Mouse (Mus musculus) cerebellum, adult 9-10 months (tissue): ENCODE results near the gene 2210011C24Rik.

Experiments
- DNase-seq: peaks from one replicate; pipeline ENCODE4 v3.0.0; 2022

2210011C24Rik gene

DNA sequence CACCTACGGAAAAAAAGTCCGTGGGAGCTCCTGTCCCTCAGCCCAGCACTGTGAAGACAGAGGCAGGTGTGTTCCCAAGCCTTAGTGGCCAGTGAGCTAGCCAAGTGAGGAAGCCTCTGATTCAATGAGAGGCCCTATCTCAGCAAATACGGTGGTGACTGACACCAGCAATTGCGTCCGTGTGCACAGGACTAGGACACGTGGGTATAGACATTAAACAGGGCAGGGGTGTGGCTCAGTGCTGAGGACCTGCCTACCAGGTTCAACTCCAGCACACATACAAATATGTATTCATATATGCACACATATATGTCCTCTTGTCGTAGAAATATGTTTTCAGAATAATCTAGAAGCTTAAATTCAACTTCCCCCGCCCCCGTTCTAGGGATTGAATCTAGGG is 7.8 kb upstream of the 2210011C24Rik start:
- DNase-seq: no peak

DNA sequence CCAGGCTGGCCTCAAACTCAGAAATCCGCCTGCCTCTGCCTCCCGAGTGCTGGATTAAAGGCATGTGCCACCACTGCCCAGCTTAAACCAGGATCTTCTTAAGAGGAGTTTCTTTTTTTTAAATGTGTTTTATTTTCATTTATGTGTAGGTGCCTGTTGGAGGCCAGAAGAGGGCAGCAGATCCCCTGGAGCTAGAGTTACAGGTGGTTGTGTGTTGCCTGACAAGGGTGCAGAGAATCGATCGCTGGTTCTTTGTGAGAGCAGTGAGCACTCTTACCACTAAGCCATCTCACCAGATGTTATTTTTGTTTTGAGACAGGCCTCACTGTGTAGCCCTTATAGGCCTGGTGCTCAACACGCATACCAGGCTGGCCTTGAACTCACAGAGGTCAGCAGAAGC is 3.9 kb upstream of the 2210011C24Rik start:
- no peak for DNase-seq

DNA sequence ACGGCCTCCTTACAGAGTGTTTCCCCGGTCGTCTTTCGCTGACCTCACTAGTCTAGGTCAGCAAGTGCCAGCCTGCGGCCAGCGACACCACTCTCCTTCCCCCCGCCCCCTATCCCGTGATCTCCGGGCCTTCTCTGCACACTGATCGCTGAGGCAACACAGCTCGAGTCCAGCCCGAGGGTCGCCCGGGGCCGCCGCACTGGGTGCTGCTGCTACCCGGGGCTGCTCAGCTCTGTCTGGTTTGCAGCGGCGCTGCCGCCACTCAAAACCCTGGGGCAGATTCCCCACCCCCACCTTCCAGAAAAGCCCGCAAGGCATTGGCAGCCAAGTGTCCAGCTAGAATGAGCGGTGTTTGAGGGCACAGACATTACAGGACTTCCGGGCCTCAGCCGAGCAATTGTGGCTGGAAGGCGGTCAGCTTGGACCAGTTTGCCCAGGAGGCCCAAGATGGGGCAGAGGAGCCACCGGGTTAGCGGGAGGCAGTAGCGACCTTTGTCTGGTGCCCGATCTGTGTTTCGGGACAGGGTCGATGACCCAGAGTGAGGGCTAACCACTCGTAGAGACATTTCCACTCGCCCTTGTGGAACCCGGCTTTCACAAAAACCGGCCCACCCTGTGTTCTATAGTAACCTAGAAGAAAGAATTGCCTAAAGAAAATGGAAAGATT is 661 bp upstream of the 2210011C24Rik start:
- DNase-seq: no peak

DNA sequence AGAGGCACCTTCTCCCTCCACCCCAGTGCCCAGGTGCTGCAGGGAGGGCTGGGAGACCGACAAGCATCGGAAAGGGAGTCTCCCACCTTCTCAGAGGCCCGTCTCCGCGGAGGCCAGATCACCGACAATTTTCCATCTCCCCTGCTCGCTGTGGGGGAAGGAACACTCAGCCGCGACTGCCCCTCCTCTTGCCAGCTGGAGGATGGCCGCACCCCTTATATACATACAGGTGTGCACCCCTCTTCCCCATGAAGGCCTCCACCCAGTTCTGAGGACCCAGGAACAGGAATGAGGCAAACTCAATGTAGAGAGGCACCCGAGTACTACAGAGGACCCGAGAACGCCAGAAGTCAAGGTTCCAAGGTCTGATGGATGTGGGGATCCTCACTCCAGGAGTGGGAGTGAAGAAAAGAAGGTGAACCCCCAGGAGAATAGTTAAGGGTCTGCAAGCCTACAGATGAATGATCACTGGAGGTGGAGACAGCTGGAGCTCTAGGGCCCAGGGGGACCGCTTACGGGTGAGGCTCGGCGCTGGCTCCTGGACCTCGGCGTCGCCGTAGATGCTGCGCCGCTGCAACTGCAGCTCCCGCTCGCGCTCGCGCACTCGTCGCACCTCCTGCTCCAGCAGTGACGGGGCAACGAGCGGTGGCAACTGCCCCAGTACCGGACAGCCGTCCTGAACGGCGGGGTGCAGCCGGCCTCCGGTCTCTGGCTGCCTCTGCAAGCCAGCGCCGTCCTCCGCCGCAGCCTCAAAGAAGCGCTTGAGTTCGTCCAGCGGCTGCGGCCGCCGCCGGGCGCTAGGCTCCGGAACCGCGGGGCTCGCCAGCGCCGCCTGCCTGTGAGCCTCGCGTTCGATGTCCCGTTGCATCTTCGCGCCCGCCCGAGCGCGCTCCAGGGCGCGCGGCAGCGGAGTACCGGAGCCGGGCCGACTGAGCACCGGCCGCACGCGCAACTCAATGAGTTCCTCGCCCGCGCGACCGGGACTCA is 1.1 kb downstream of the 2210011C24Rik start:
- DNase-seq: peak; percentile 51

DNA sequence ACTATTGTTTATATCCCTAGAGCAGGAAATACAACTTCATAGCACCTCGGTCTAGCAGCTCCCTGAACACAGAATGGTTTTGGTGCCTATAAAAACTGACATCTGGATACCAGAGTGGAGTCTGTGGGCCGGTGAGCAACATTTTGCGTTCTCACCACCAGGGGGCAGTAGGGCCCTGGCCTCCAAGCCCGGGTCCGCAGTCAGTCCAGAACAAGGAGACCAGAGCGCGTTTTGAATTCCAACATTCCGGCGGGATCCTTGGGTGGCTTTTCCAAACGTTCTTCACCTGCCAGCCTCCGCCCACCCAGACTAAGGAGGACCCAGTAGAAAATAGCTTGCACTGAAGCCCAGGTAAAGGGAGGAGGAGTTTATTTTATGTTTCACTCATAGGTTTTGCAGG is 2.1 kb downstream of the 2210011C24Rik start:
- DNase-seq: peak; percentile 86

DNA sequence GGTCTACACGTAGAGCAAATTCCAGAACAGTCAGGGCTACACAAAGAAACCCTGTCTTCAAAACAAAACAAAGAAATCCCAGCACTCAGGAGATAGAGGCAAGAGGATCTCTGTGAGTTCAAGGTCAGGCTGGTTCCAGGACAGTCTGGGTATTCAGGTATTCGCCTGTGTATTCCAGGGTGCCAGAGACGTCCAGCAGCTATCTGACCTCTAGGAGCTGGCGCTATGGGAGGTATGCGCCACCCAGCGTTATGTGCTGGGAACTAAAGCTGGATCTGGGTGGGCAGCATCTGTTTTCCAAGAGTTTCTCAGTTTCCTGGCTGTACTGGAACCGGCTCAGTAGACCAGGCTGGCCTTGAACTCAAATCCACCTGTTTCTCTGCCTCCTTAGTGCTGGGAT is 3.6 kb downstream of the 2210011C24Rik start:
- no peak for DNase-seq

DNA sequence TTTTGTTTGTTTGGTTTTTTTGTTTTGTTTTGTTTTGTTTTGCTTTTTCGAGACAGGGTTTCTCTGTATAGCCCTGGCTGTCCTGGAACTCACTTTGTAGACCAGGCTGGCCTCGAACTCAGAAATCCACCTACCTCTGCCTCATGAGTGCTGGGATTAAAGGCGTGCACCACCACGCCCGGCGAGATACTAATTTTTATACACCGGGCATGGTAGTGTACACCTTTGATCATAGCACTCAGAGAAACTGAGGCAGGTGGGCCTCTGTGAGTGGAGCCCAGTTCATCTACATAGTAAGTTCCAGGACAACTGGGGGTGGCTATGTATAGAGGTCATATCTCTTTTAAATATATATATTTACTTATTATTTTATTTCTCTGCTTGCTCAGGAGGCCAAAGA is 6.5 kb downstream of the 2210011C24Rik start:
- peak; percentile 52 for DNase-seq

DNA sequence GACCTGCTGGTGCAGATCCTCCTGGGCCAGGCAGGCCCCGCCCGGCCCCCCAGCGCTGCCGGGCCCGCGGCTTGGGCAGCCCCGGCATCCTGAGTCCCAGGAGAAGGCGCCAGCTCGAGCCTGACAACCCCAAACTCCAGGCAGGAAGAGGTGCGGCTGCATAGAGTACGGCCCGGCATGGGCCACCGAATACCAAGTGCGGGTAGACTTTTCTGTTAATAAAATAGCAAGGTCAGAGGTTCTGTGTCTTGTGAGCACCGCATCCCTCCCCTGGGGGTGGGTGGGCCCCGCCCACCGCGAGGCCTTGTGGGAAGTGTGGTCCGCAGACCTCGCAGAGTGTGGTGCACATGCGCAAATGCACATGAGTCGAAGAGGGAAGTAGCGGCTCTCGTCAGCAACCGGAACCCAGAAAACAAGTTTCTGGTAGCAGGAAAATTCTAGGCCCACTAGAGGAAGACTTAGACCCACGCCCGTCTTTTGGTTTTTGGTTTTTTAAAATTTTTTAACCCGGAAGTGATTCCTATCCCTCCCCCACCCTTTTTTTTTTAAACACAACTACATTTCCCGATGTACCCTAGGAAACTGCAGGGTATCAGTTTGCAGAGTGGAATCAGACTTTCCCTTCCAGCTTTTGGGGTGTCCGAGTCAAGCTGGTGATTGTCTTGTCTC is 7.3 kb downstream of the 2210011C24Rik start:
- DNase-seq: peak; percentile 95

DNA sequence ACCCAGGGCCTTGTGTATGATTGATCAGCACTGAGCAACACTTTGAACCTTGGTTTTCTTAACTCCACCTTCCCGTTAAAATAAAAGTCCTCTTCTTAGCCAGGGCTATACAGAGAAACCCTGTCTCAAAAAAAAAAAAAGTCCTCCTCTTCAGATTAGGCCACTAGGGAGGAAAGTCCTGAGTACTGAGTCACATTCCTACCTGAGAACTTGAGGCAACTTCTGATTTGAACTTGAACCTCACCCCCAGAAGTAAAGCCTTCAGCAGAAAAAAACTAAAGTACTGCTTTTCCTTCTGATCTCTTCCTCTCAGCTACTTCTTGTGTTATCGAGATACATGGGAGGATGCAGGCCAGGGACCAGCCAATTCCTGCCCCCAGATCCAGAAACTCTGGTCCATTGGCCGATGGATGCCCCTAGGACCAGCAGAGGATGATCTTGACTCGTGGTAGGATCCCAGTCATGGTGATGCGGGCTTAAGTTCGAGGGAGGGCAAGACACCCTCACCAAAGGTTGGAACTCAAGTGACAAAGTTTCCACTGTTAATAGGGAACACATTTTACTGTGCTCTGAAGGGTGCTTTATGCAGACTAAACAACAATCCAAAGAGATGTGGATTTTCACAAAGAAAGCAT is 8.2 kb downstream of the 2210011C24Rik start:
- DNase-seq: no peak

DNA sequence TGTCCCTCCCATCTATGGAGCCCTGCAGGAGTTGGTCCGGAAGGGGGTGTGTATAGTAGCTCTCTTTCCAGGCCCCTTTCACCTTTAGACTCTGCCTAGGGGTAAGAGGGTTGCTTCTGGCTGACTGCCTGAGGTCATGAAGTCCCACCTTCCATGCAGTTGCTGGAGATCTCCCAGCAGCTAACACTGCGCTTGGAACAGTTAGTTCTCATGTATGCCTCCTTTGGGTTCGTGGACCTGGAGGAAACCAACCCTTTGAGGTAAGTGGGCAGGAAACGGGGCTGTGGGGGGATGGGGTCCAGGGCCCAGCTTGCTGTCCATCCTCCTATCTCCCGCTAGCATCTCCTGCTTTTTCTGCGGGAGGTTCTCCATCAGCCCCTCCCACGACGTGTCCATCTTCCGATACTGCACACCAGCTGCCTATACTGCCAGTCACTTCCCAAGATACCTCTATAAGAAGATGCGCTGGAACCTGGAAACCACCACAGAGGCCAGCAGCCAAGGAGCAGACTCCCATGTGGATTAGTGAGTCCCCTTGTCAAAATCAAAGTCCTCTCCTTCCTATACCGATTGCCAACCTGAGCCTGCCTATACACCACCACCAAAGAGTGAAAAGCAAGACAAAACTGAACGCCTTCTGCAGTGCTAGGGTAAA is 8.9 kb downstream of the 2210011C24Rik start:
- DNase-seq: peak; percentile 48

DNA sequence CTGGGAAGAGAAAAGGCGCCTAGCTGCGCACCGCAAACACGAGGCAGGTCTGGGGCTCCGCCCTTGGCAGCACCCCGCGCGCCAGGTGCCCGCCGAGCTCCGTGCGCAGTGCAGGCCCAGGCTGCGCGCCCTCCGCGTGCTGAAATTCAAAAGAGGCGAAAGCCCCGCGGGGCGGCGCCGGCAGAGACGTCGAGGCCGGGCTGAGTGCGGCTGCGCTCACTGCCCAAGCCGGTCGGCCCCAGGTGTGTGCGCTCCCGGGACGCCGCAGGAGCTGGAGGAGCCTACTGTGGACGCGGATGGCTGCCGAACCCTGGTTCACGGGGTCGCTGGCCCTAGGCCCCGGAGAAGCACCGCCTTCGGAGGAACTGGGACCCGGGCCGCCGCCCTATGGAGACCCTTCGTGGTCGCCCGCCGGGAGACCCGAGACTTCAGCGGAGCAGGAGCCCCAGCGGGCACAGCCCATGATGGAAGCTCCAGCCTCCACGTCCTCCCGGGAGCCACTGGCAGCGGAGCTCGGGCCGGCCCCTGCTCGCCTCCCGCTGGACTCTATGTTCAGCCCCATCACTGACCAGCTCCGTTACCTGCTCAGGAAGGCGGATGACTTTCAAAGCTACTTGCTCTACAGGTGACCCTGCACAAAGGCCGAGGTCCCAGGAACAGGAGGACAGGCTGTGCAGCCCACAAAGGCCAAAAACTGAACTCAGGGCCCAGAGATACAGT is 10.5 kb downstream of the 2210011C24Rik start, which contains the start of gene 1700067K01Rik:
1700067K01Rik (plus strand) TSS at position 222 of the 720 bp plus-strand sequence.
- DNase-seq: peak; percentile 39

DNA sequence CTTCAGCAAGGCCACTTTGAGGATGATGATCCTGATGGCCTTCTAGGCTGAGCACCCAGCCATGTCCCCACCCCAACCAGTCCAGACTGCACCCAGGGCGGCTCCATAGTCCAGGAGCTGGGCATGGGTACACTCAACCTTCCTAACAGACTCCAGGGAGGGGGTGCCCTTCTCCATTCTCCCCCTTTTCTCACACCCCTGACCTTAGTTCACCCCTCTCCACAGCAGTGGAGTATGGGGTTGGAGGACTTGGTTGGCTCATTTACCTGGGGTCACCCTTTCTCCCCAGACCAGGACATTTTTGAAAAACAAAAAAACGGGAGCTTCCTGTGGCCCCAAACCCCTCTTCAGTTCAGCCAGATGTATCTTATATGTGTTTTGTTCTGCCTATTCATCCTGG is 12.1 kb downstream of the 2210011C24Rik start:
- DNase-seq: peak; percentile 41

DNA sequence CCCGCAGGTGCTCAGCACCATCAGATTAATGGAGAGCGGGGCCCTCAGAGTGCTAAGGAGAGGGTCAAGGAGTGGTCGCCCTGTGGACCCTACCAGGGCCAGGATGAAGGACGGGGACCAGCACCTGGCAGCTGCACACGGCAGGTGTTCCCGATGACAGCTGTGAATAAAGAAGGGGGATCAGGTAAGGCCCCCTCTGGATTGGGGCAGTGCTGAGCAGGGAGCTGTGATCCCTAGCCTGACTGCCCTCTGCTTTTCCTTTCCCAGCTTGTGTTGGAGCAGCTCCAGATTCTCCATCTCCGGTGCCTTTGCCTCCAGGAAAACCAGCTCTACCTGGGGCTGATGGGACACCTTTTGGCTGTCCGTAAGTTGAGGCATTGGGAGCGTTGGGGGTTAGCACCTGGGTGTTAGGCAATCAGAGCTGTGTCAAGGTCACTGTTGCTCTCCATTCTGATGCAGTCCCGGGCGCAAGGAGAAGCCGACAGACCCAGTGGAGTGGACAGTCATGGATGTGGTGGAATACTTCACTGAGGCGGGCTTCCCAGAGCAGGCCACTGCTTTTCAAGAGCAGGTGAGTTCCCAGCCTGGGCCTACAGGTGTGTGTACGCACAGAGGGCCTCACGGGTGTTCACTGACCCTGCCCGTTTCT is 12.8 kb downstream of the 2210011C24Rik start:
- DNase-seq: peak; percentile 62

DNA sequence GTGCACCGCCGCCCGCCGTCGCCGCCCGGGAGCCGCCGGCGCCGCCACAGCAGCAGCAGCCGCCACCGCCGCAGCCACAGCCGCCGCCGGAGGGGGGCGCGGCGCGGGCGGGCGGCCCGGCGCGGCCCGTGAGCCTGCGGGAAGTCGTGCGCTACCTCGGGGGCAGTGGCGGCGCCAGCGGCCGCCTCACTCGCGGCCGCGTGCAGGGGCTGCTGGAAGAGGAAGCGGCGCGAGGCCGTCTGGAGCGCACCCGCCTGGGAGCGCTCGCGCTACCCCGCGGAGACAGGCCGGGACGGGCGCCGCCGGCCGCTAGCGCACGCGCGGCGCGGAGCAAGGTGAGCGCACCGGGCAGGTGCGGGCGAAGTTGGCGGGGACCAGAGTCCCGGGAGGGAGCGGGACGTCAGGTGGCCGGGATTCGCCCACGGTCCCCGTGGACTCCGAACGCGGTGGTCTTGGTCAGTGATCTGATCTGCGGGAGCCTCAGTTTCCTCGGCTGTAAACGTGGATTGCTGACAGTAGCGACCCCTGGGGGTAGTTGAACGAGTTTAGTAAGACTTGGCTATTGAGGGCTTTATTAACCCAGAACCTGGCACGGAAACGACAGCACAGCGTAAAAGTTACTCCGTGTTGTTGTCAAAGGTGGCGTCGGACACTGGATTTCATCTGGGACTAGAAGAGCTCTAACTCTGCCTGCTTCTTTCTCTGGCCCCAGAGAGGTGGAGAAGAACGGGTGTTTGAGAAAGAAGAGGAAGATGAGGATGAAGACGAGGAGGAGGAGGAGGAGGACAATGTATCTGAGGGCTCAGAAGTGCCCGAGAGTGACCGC is 13.5 kb downstream of the 2210011C24Rik start:
- no peak for DNase-seq

DNA sequence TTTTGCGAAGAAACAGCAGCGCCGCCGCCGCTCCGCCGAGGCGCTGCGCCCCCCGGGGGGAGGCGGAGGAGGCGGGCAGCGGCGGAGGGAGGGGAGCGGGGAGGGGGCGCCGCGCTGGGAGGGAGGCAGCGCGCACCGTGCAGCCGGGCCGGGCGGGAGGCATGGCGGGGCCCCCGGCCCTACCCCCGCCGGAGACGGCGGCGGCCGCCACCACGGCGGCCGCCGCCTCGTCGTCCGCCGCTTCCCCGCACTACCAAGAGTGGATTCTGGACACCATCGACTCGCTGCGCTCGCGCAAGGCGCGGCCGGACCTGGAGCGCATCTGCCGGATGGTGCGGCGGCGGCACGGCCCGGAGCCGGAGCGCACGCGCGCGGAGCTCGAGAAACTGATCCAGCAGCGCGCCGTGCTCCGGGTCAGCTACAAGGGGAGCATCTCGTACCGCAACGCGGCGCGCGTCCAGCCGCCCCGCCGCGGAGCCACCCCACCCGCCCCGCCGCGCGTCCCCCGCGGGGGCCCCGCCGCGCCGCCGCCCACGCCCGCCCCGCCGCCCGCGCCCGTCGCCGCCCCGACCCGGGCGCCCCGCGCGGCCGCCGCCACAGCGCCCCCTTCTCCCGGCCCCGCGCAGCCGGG is 14.3 kb downstream of the 2210011C24Rik start, which contains the start of gene Samd1:
Samd1 (plus strand) TSS at position 162 of the 631 bp plus-strand sequence.
- DNase-seq: peak; percentile 57

DNA sequence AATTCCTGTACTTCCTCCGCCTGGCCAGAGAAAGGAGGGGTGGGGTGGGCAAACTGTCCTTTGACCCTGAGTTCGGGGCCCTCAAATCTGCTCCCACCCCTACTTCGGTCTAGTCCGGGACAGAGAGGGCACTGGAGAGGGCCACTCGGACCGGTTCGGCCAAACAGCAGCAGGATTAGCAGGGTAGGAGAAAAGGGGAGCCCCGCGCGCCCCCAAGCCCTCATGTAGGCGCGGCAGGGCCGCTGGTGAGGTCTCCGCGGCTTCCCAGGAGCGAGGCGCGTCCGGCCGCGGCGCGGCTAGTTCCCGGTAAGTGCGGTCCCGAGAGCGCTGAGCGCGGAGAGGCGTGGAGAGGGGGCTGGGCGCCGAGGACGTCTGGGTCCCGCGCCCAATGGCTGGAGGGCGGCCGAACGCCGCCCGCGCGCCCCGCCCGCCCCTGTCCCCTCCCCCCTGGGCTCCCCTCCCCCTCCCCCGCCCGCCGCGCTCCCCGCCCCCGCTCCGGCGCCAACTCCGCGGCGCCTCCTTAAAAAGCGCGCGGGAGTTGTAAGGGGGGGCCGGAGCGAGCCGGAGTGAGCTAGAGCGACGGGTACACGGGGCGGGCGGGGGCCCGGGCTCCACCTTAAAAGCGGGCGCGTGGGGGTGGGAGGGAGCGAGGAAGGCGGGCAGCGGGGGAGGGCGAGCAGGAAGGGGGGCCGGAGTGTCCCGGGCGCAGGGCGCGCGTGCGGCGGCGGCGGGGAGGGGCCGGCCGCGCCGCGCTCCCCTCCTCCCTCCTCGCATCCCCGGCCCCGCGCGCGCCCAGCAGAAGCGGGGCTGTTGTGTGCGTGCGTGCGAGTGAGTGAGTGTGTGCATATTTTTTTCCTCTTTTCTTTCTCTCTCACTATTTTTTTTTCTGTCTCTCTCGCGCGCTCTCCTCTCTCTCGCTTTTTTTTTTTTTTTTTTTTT is 15.1 kb downstream of the 2210011C24Rik start:
- peak; percentile 77 for DNase-seq

DNA sequence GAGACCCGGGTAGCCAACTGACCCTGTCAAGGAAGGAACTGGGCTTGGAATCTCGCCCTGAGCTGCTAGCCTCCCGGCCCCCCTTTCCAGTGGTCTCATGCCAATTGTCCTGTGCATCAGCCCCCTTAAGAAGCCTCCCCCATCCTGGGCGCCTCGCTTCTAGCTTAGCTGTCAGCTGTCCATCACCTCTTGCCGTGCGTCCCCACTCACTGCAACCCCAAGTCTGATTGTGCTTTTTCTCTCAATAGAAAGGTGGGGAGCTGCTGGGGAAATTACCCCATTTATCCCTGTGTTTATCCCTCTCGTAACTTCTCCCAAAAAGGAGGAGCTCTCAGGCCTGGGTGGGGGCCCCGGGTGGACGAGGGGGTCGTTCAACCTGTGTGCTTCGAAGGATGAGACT is 16.0 kb downstream of the 2210011C24Rik start:
- DNase-seq: peak; percentile 65

DNA sequence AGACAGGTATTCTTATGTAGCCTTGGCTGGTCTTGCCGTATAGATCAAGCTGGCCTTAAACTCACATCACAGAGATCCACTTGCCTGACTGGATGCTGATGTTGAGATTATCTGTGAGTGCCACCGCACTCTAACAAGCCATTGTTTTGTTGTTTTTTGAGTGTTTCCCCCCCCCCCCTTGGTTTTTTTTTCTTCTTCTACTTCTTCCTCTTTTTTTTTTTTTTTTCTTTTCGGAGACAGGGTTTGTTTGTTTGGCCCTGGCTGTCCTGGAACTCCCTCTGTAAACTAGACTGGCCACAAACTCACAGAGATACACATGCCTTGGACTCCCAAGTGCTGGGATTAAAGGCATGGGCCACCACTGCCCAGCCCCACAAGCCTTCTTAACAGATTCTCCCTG is 17.9 kb downstream of the 2210011C24Rik start:
- DNase-seq: no peak
